In the genomic region with DNA sequence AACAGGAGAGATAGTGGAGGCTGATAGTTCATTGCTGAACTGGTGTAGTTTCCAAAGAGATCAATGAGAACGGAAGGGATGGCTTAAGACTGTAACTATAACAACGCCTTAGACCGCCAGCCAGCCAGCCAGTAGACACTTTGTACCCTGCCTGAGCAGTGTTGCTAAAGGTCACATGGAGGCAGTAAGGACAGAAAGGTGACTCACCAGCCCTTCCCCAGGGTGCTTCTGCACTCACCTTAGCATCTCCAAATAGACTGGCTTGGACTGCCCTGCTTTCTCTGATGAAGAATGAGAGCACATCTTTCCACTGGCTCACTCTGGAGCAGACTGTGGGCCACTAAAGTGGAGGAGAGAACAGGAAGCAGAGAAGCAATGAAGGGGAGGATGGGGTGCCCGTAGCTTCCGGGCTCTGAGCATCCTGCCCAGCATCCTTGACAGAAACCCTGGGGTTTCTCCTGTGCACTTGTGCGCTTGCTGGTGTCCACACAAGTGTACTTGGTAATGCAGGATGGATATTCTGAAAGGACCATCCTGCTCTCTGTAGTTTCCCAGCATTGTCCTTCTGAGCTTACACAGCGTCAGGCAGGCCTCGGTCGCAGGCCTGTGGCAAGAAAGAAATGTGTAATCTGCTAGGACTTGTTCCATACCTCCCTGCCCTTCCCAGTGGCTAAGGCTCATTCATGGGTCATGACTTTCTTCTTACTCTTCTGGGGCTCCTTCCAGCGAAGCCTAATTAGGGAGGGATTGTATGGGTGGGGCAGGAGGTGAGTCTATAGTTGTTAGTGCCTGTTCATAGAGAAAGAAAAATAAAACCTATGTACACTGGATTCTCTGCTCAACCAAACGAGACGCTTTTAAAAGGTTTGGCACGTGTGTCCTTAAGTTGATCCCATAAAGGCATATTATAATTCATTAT, we compare ENCODE assay signal across 17 mouse cellular contexts. TPM values are rescaled to one million over a fixed set of nuclear protein-coding genes. Genes with fewer than 3 reads are reported as not detected.
A peak's percentile ranks its signal among the peaks of the same experiment; 100 is the strongest.
DNase-seq lines count a peak whose midpoint lies in the region; ATAC-seq and TF ChIP-seq lines count a peak whose summit lies in the region.
"Had no signal": no experiment of that assay in that cellular context is flagged by ENCODE, and none has a peak within 500 bp of the region (broad histone marks: within the 10 kb centered on the region; RNA-seq: fewer than 3 reads in every experiment).

No protein-coding gene starts in this region.

- no peaks in the 10 kb centered on the region for H3K27me3 ChIP-seq in liver, postnatal 0 days (ENCODE audit: insufficient read depth, low read length)
- no peaks in the 10 kb centered on the region for H3K27me3 ChIP-seq in hindbrain, embryonic 16.5 days (replicated peaks; ENCODE audit: control insufficient read depth, insufficient read depth, low read length)
- H3K27me3 ChIP-seq: neural tube, embryonic 13.5 days had no signal

- no peak overlapping the region for H3K4me2 ChIP-seq in liver, postnatal 0 days (ENCODE audit: low read depth, low read length)
- H3K4me2 ChIP-seq in hindbrain, embryonic 16.5 days (ENCODE audit: low read length), result no peak overlapping the region
- H3K4me2 ChIP-seq: lung, embryonic 14.5 days; neural tube, embryonic 13.5 days had no signal

- peak; percentile 41 for DNase-seq in kidney, adult 9 months
- no peak for DNase-seq in kidney, adult 18-20 months
- peak; percentile 61 for DNase-seq in CD4-positive, CD25-positive, alpha-beta regulatory T cell, adult 2 months (ENCODE audit: low read depth, low spot score)
- DNase-seq in T-cell, adult 2 months (ENCODE audit: low spot score), result peak; percentile 18
- DNase-seq in liver, postnatal 0 days, result no peak
- no peak for DNase-seq in gastrocnemius, postnatal 14 days
- no peak for DNase-seq in cerebellum, adult 9-11 months
- DNase-seq: cerebellum, postnatal 10 days; gastrocnemius, postnatal 10 days; heart, postnatal 36 days; lung, embryonic 14.5 days had no signal

- TF ChIP-seq EP300 in liver, postnatal 0 days (IDR thresholded peaks at IDR 0.05; ENCODE audit: low read depth), result no peak

- no peak overlapping the region for H3K4me3 ChIP-seq in liver, postnatal 0 days (ENCODE audit: low read depth, low read length)
- H3K4me3 ChIP-seq in hindbrain, embryonic 16.5 days (ENCODE audit: low read length), result no peak overlapping the region
- H3K4me3 ChIP-seq: heart, embryonic 10.5 days; layer of hippocampus, adult 2 months; left cerebral cortex, adult 2 months; neural tube, embryonic 13.5 days had no signal

- WGBS in liver, postnatal 0 days (ENCODE audit: insufficient replicate concordance), result 78% methylated on average over 13 of the region's 13 CpGs
- WGBS in hindbrain, embryonic 16.5 days, result 88% methylated on average over 13 of the region's 13 CpGs

- no peaks in the 10 kb centered on the region for H3K9me3 ChIP-seq in liver, postnatal 0 days (ENCODE audit: low read length)
- no peaks in the 10 kb centered on the region for H3K9me3 ChIP-seq in hindbrain, embryonic 16.5 days (ENCODE audit: control insufficient read depth, low read length)
- H3K9me3 ChIP-seq: heart, embryonic 10.5 days; neural tube, embryonic 13.5 days had no signal

- no peak for TF ChIP-seq CTCF in liver, postnatal 0 days (IDR thresholded peaks at IDR 0.05; ENCODE audit: low read depth)

- ATAC-seq in liver, postnatal 0 days, result peak; percentile 85
- no peak for ATAC-seq in hindbrain, embryonic 16.5 days
- ATAC-seq: forebrain, embryonic 16.5 days had no signal

- intact Hi-C loops in gastrocnemius, postnatal 14 days (cut with DNase I; ENCODE audit: low total_unique reads), result no loop called here

- H3K36me3 ChIP-seq in liver, postnatal 0 days (replicated peaks; ENCODE audit: insufficient read depth, low read length), result peaks cover 7% of the 10 kb centered on the region; the same call in 1 of the 2 replicates
- H3K36me3 ChIP-seq in hindbrain, embryonic 16.5 days (ENCODE audit: control insufficient read depth, insufficient read depth, low read length), result peaks cover 11% of the 10 kb centered on the region; the same call in 1 of the 2 replicates

- H3K4me1 ChIP-seq in liver, postnatal 0 days (ENCODE audit: insufficient read depth), result peaks cover 33% of the 10 kb centered on the region
- H3K4me1 ChIP-seq in hindbrain, embryonic 16.5 days (ENCODE audit: control insufficient read depth, insufficient read depth, low read depth, low read length), result no peaks in the 10 kb centered on the region; the same call in 1 of the 2 replicates
- H3K4me1 ChIP-seq: heart, embryonic 10.5 days had no signal

- H3K27ac ChIP-seq in liver, postnatal 0 days (ENCODE audit: low read depth), result no peak overlapping the region; the same call in 1 of the 2 replicates
- H3K27ac ChIP-seq in hindbrain, embryonic 16.5 days (ENCODE audit: low read depth, low read length), result no peak overlapping the region
- H3K27ac ChIP-seq: heart, embryonic 10.5 days; left cerebral cortex, adult 2 months; neural tube, embryonic 13.5 days had no signal

- no peak overlapping the region for H3K9ac ChIP-seq in liver, postnatal 0 days (replicated peaks)
- no peak overlapping the region for H3K9ac ChIP-seq in hindbrain, embryonic 16.5 days (ENCODE audit: low read depth, low read length)
- H3K9ac ChIP-seq: lung, embryonic 14.5 days; neural tube, embryonic 13.5 days had no signal

RNA-seq across cellular contexts. Expression of gene Rcbtb2, which starts 47.3 kb away (rescaled TPM):
- polyA plus RNA-seq in liver, postnatal 0 days (2015; fragmentation: Nextera tagmentation; extraction: Ambion mirVana), result 29.1 and 29.9 TPM in 2 replicates
- total RNA-seq in gastrocnemius, postnatal 14 days (2021), result 10 to 100 TPM; 17.7 to 23.4 TPM
- polyA plus RNA-seq in hindbrain, embryonic 16.5 days (2015; fragmentation: Nextera tagmentation; extraction: Ambion mirVana), result 59.6 and 63.8 TPM in 2 replicates

Comparison
In these comparisons a context has a peak if more than half of its experiments do, and no peak if none do; other contexts are left out.
1. DNase-seq: peak in kidney, adult 9 months (single experiment), CD4-positive, CD25-positive, alpha-beta regulatory T cell, adult 2 months (single experiment) and T-cell, adult 2 months (single experiment); none in kidney, adult 18-20 months (single experiment), liver, postnatal 0 days (single experiment), gastrocnemius, postnatal 14 days (single experiment) and cerebellum, adult 9-11 months (single experiment).